Mouse (Mus musculus): Measurements from ENCODE around the gene Rbpms2.

DNA sequence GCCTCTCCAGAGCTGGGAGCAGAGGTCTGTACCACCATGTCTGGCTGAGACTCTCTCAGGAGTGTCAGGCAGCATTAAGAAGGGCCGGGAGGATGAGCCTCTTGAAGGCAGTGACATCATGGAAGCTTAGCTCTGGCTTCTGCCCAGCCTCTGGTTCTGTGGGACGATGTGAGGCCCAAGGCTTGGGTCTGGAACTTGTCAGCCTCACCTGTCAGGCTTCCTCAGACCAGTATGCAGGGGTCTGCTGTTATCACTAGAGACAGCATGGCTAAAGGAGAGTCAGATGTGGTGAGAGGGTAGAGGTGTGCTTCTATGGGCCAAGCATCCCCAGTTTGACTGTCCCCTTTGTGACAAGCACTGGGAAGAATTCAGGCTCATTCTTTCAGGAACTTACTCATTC, 16.4 kb upstream of the Rbpms2 start:
- TF ChIP-seq CTCF (IDR thresholded peaks at IDR 0.05; ENCODE audit: low read depth): no peak
- no peak for TF ChIP-seq EP300 (IDR thresholded peaks at IDR 0.05; ENCODE audit: low read depth)
